Mouse (Mus musculus) CH12.LX (cell line): ENCODE data around the gene Chst11. TPM values are rescaled to one million over a fixed set of nuclear protein-coding genes. Genes with fewer than 3 reads are reported as not detected.

Experiments
- DNase-seq: peaks from one replicate; pipeline ENCODE4 v3.0.0-alpha.2; 2013; ENCODE audit errors: extremely low read depth
- H3K27ac ChIP-seq: 2 replicates; pipeline ENCODE4 v1.5.1; 2012; ENCODE audit warnings: low read depth, mild to moderate bottlenecking, control low read depth, moderate library complexity; ENCODE audit not compliant: insufficient read depth
- H3K27me3 ChIP-seq: replicated peaks from 2 replicates; pipeline ENCODE3; 2012; ENCODE audit warnings: inconsistent platforms
- H3K36me3 ChIP-seq, 2 experiments: replicated peaks in 1 of 2; 2 replicates each; pipeline versions ENCODE3 to v1.6.1; 2012; ENCODE audit warnings: inconsistent platforms in 1 of 2, low read length in 1 of 2, mild to moderate bottlenecking in 1 of 2, mixed read lengths in 1 of 2, moderate library complexity in 1 of 2; ENCODE audit not compliant: control insufficient read depth in 1 of 2, insufficient read depth in 1 of 2
- H3K4me1 ChIP-seq, 2 experiments: 2 replicates each; pipeline ENCODE4 v1.6.1; 2012; ENCODE audit warnings: inconsistent platforms in 1 of 2, moderate library complexity in 1 of 2; ENCODE audit not compliant: insufficient read depth in 2 of 2, control insufficient read depth in 1 of 2
- H3K4me2 ChIP-seq: 2 replicates; pipeline ENCODE4 v1.6.1; 2012; ENCODE audit warnings: low read depth, mild to moderate bottlenecking, control low read depth; ENCODE audit not compliant: poor library complexity, insufficient read depth, severe bottlenecking
- H3K4me3 ChIP-seq, 3 experiments: fragments of 150-350 bp in 1 of 3; sonication (generic) in 1 of 3; replicated peaks in 1 of 3; 2 replicates each; pipeline versions ENCODE3 to v1.5.1; 2011 to 2012; ENCODE audit warnings: low read depth in 2 of 3, low read length in 2 of 3, mild to moderate bottlenecking in 2 of 3, moderate library complexity in 2 of 3, control low read depth in 1 of 3, improper control_type of control experiment in 1 of 3, inconsistent platforms in 1 of 3, mixed read lengths in 1 of 3; ENCODE audit not compliant: poor library complexity in 1 of 3
- H3K79me2 ChIP-seq: replicated peaks from 2 replicates; pipeline ENCODE4 v1.6.1; 2012; ENCODE audit warnings: mild to moderate bottlenecking, moderate library complexity; ENCODE audit not compliant: control insufficient read depth, poor library complexity, insufficient read depth, severe bottlenecking; ENCODE audit errors: extremely low read depth
- H3K9ac ChIP-seq: 2 replicates; pipeline ENCODE4 v1.6.1; 2012; ENCODE audit warnings: low read depth, mild to moderate bottlenecking, control low read depth, moderate library complexity; ENCODE audit not compliant: insufficient read depth
- H3K9me3 ChIP-seq: replicated peaks from 2 replicates; pipeline ENCODE3; 2012; ENCODE audit warnings: low read length, inconsistent platforms, mixed read lengths
- CHD2 ChIP-seq: IDR thresholded peaks from 2 replicates; pipeline ENCODE4 v1.6.1; 2011; ENCODE audit warnings: low read length, improper control_type of control experiment
- E2F4 ChIP-seq: IDR thresholded peaks from 2 replicates; pipeline ENCODE4 v1.6.1; 2011; ENCODE audit warnings: low read depth, low read length, improper control_type of control experiment; ENCODE audit not compliant: insufficient replicate concordance
- ELF1 ChIP-seq: IDR thresholded peaks from 2 replicates; pipeline ENCODE4 v1.6.1; 2014; ENCODE audit warnings: low read depth, mild to moderate bottlenecking, inconsistent platforms, low read length, improper control_type of control experiment
- ETS1 ChIP-seq: conservative IDR thresholded peaks from 2 replicates; pipeline ENCODE4 v1.6.1; 2012; ENCODE audit warnings: low read depth, mild to moderate bottlenecking, inconsistent platforms, low read length, improper control_type of control experiment, moderate library complexity
- IRF4 ChIP-seq: IDR thresholded peaks from 2 replicates; pipeline ENCODE4 v1.6.1; 2014; ENCODE audit warnings: low read depth, mild to moderate bottlenecking, inconsistent platforms, low read length, improper control_type of control experiment
- JUN ChIP-seq: IDR thresholded peaks from 2 replicates; pipeline ENCODE4 v1.6.1; 2011; ENCODE audit warnings: low read depth, mild to moderate bottlenecking, low read length, improper control_type of control experiment, moderate library complexity; ENCODE audit not compliant: insufficient read depth
- KAT2A ChIP-seq: IDR thresholded peaks from 2 replicates; pipeline ENCODE4 v1.6.1; 2012; ENCODE audit warnings: low read length, improper control_type of control experiment, inconsistent platforms; ENCODE audit not compliant: insufficient replicate concordance
- MAX ChIP-seq: IDR thresholded peaks from 2 replicates; pipeline ENCODE4 v1.6.1; 2011; ENCODE audit warnings: low read length, improper control_type of control experiment
- NELFE ChIP-seq: IDR thresholded peaks from 2 replicates; pipeline ENCODE4 v1.6.1; 2011; ENCODE audit warnings: low read depth, low read length, improper control_type of control experiment
- NRF1 ChIP-seq: IDR thresholded peaks from 2 replicates; pipeline ENCODE4 v1.6.1; 2014; ENCODE audit warnings: low read depth, mild to moderate bottlenecking, inconsistent platforms, low read length, improper control_type of control experiment, moderate library complexity
- PAX5 ChIP-seq: IDR thresholded peaks from 2 replicates; pipeline ENCODE4 v1.6.1; 2012; ENCODE audit warnings: low read length, inconsistent platforms, mixed read lengths
- POLR2A ChIP-seq: IDR thresholded peaks from 2 replicates; pipeline ENCODE4 v1.6.1; 2011; ENCODE audit warnings: low read depth, mild to moderate bottlenecking, improper control_type of control experiment, low read length
- RAD21 ChIP-seq: IDR thresholded peaks from 2 replicates; pipeline ENCODE4 v1.6.1; 2011; ENCODE audit warnings: low read depth, mild to moderate bottlenecking, low read length, improper control_type of control experiment, moderate library complexity
- SIN3A ChIP-seq: IDR thresholded peaks from 2 replicates; pipeline ENCODE4 v1.6.1; 2012; ENCODE audit warnings: low read length, improper control_type of control experiment, inconsistent platforms
- SMC3 ChIP-seq: IDR thresholded peaks from 2 replicates; pipeline ENCODE4 v1.6.1; 2011; ENCODE audit warnings: low read depth, low read length, improper control_type of control experiment
- TBP ChIP-seq: conservative IDR thresholded peaks from 2 replicates; pipeline ENCODE4 v1.6.1; 2011; ENCODE audit warnings: low read depth, low read length, improper control_type of control experiment
- TCF12 ChIP-seq: IDR thresholded peaks from 2 replicates; pipeline ENCODE4 v1.6.1; 2014; ENCODE audit warnings: low read depth, mild to moderate bottlenecking, inconsistent platforms, low read length, improper control_type of control experiment
- ZC3H11A ChIP-seq: IDR thresholded peaks from 2 replicates; pipeline ENCODE4 v1.6.1; 2012; ENCODE audit warnings: low read depth, mild to moderate bottlenecking, inconsistent platforms, low read length, improper control_type of control experiment
- ZKSCAN1 ChIP-seq: IDR thresholded peaks from 2 replicates; pipeline ENCODE4 v1.6.1; 2012; ENCODE audit warnings: low read depth, inconsistent platforms, low read length, improper control_type of control experiment, borderline replicate concordance
- ZMIZ1 ChIP-seq: IDR thresholded peaks from 2 replicates; pipeline ENCODE4 v1.6.1; 2012; ENCODE audit warnings: low read depth, mild to moderate bottlenecking, inconsistent platforms, low read length, improper control_type of control experiment
- ZNF384 ChIP-seq: IDR thresholded peaks from 2 replicates; pipeline ENCODE4 v1.6.1; 2012; ENCODE audit warnings: low read depth, low read length, improper control_type of control experiment, inconsistent platforms
- dilution Hi-C: fragments of 300-500 bp; cut with MboI; formaldehyde crosslinking; loops from 2 replicates; pipeline ENCODE4 v1.14.3; 2020; ENCODE audit warnings: low sequenced_read_pairs; ENCODE audit not compliant: extremely low pct_unique_long_range_greater_than_20kb, extremely low pct_ligation_motif_present
- in situ Hi-C: fragments of 300-500 bp; cut with MboI; formaldehyde crosslinking; loops from 3 replicates; pipeline ENCODE4 v1.14.3; 2019; ENCODE audit warnings: low sequenced_read_pairs, low pct_ligation_motif_present, low pct_unique_long_range_greater_than_20kb, mixed read lengths
- polyA plus RNA-seq: library from polyadenylated mRNA; unstranded; fragments of >175 nt; gene quantifications from 2 replicates; pipeline ENCODE4 v1.2.1, GENCODE M21; 2012; ENCODE audit warnings: low read depth; ENCODE audit not compliant: insufficient read length
- total RNA-seq, 2 experiments: library from RNA; depleted of rRNA; stranded (reverse); fragments of 300-350 nt in 1 of 2; fragments of >200 nt in 1 of 2; gene quantifications; 2 replicates each; pipeline ENCODE4 v1.2.3; 2012 to 2014

The Chst11 gene
- total and polyA plus RNA-seq, 3 experiments, result 3.6 to 5.3 (median 4.5) TPM

DNA sequence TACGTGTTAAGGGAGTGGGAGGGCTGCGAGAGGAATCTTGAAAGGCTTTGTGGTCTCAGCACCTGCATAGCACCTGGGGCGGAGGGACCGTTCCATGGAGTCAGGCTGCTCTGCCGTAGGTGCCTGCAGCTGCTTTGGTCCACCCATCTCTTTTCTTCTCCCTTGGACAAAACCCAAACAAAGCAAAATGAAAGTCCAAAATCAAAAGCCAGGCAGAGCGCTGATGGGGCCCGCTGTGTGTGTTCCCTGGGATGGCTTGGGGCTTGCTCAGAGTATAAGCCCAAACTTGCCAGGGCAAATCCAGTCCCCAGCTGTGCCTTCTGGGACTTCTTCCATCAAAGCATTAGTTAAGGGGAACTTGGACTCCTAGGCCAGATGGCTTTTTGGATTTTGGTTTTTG lies 71.0 kb downstream of the Chst11 start:
- H3K36me3 ChIP-seq, result no peaks in the 10 kb centered on the region
- H3K27ac ChIP-seq, result no peak overlapping the region
- no peaks in the 10 kb centered on the region for H3K79me2 ChIP-seq
- H3K27me3 ChIP-seq, result no peaks in the 10 kb centered on the region
- no peak overlapping the region for H3K4me2 ChIP-seq
- no peaks in the 10 kb centered on the region for H3K9me3 ChIP-seq
- dilution Hi-C loops, result no loop called here
- no peak overlapping the region for H3K9ac ChIP-seq
- TF ChIP-seq TCF12 (no peak), ZNF384 (no peak), SIN3A (no peak), NELFE (no peak), IRF4 (no peak), MAX (no peak), CHD2 (no peak), ZC3H11A (no peak), RAD21 (no peak), ELF1 (no peak)
- peaks cover 0 to 11% of the 10 kb centered on the region in 2 experiments; a peak in 2 of 4 replicates for H3K4me1 ChIP-seq
- in situ Hi-C loops, result no loop called here
- H3K4me3 ChIP-seq, result no peak overlapping the region
- no peak for DNase-seq

DNA sequence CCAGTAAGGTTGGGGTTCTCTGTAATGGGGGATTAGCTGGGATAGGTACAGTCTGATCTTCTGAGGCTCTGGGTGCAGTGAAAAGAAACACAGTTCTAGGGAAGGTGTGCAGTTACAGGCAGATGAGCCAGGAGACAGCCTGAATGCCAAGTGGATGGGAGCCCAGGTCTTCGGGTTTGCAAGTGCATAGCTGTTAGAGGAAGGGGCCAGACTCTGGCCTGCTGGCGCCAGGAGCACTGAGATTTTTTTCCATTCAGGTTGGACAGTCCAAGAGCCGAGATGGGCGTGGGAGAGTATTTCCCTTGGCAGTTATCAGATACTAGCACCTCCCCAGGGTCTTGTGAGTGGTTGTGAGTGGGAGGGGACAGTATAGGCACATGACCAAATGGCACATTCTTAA lies 71.6 kb downstream of the Chst11 start:
- Histone ChIP-seq H3K36me3 (no peaks in the 10 kb centered on the region), H3K79me2 (no peaks in the 10 kb centered on the region), H3K4me1 (peaks cover 0 to 11% of the 10 kb centered on the region in 2 experiments; a peak in 2 of 4 replicates), H3K4me2 (no peak overlapping the region), H3K27me3 (no peaks in the 10 kb centered on the region), H3K4me3 (no peak overlapping the region), H3K27ac (no peak overlapping the region), H3K9ac (no peak overlapping the region), H3K9me3 (no peaks in the 10 kb centered on the region)
- no peak for DNase-seq
- dilution Hi-C loops (no loop called here), in situ Hi-C loops (no loop called here)
- TF ChIP-seq KAT2A (no peak), IRF4 (no peak), NRF1 (no peak), JUN (no peak), CHD2 (no peak), ELF1 (no peak), ZMIZ1 (no peak), PAX5 (no peak), ZNF384 (no peak), SMC3 (no peak), ETS1 (no peak), TBP (no peak), ZKSCAN1 (no peak), NELFE (no peak), POLR2A (no peak), E2F4 (no peak)
